Mouse (Mus musculus) kidney, adult 2 months (tissue): ENCODE results near the gene Atxn7l2. TPM values are rescaled to one million over a fixed set of nuclear protein-coding genes. Genes with fewer than 3 reads are reported as not detected.

Experiments used
- DNase-seq: peaks from one replicate; pipeline ENCODE4 v3.0.0; 2021
- H3K27ac ChIP-seq: fragments of 200-500 bp; 2 replicates; pipeline ENCODE4 v1.5.1; 2012; ENCODE audit warnings: low read depth, low read length, control low read depth, inconsistent platforms; ENCODE audit not compliant: insufficient read depth
- H3K27me3 ChIP-seq: fragments of 200-500 bp; replicated peaks from 2 replicates; pipeline ENCODE4 v1.6.1; 2012; ENCODE audit warnings: mild to moderate bottlenecking, moderate library complexity, low read length, inconsistent platforms; ENCODE audit not compliant: control insufficient read depth, insufficient read depth
- H3K36me3 ChIP-seq: fragments of 200-500 bp; 2 replicates; pipeline ENCODE4 v1.6.1; 2012; ENCODE audit warnings: mild to moderate bottlenecking, moderate library complexity, low read length, inconsistent platforms; ENCODE audit not compliant: control insufficient read depth, insufficient read depth
- H3K4me1 ChIP-seq: fragments of 200-500 bp; 2 replicates; pipeline ENCODE4 v1.6.1; 2011; ENCODE audit warnings: low read length; ENCODE audit not compliant: control insufficient read depth, insufficient read depth
- H3K4me3 ChIP-seq: fragments of 200-500 bp; 2 replicates; pipeline ENCODE4 v1.5.1; 2011; ENCODE audit warnings: mild to moderate bottlenecking, low read depth, low read length, control low read depth; ENCODE audit not compliant: insufficient read depth
- CTCF ChIP-seq: fragments of 200-500 bp; conservative IDR thresholded peaks from 2 replicates; pipeline ENCODE4 v1.5.1; 2011; ENCODE audit warnings: low read depth, mild to moderate bottlenecking, control low read depth, low read length, moderate library complexity, mixed read lengths; ENCODE audit not compliant: insufficient read depth, insufficient read length
- POLR2A ChIP-seq: fragments of 200-500 bp; IDR thresholded peaks from one replicate; pipeline ENCODE4 v1.6.1; 2011; ENCODE audit warnings: low read depth, low read length, control low read depth
- WGBS: fragments of 180-500 bp; shearing (Covaris S2); methylation state at CpG from one replicate; pipeline ENCODE4 v1.1.7; 2018; 5-methylcytosine and 5-hydroxymethylcytosine counted together
- polyA plus RNA-seq: library from polyadenylated mRNA; depleted of rRNA; stranded (reverse); fragments of >200 nt; gene quantifications from 2 replicates; pipeline ENCODE4 v1.2.3, GENCODE M21; 2012

Gene Atxn7l2
- polyA plus RNA-seq, 1 experiment, result 23.1 TPM

GRCm38 (mm10) chr3:108197066-108197497 lies 13.7 kb downstream of the Atxn7l2 start:
- 36% methylated on average over 14 of the region's 14 CpGs for WGBS
- H3K4me3 ChIP-seq, result no peak overlapping the region
- no peak for TF ChIP-seq CTCF
- no peak for TF ChIP-seq POLR2A
- DNase-seq, result no peak
- no peak overlapping the region for H3K27ac ChIP-seq
- peaks cover 7% of the 10 kb centered on the region; the same call in 1 of the 2 replicates for H3K4me1 ChIP-seq
- no peaks in the 10 kb centered on the region for H3K27me3 ChIP-seq
- H3K36me3 ChIP-seq, result no peaks in the 10 kb centered on the region

DNA sequence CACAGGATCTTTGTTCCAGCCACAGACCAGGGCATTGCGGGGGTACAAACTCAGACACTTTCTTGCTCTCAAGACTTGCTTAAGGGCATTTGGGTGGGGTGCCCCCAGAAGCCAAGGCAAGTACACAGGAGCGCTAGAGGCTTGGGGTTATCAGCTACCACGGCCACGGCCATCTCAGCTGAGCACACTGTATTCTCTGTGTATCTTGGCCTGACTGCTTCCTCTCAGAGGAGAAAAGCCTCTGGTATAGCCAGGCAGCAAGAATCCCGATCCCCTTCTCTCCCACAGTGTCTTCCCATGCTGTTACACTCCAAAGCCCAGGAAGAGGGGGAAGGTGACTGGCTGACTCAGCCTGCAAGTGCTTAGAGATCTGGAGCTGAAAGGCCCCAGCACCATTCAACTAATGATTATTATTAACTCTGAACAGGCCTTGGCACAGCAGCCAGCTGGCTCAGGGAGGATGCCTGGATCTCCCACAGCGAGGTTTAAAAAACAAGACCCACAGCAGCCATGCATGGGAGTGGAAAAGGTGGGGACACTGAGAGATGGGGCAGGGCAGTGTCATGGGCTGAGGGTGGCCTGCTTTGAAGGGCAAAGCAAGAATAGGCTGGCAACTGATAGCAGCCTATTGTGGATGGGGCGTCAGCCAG lies 14.7 kb downstream of the Atxn7l2 start:
- H3K27me3 ChIP-seq, result no peaks in the 10 kb centered on the region
- 80% methylated on average over 7 of the region's 7 CpGs for WGBS
- TF ChIP-seq CTCF (no peak), POLR2A (no peak)
- H3K27ac ChIP-seq, result no peak overlapping the region
- no peaks in the 10 kb centered on the region for H3K36me3 ChIP-seq
- no peak overlapping the region for H3K4me3 ChIP-seq
- H3K4me1 ChIP-seq, result peaks cover 7% of the 10 kb centered on the region; the same call in 1 of the 2 replicates
- no peak for DNase-seq

GRCm38 (mm10) chr3:108195287-108195686 lies 15.4 kb downstream of the Atxn7l2 start:
- WGBS, result 81% methylated on average over 4 of the region's 4 CpGs
- no peak overlapping the region for H3K27ac ChIP-seq
- H3K27me3 ChIP-seq, result no peaks in the 10 kb centered on the region
- DNase-seq, result no peak
- TF ChIP-seq POLR2A, result no peak
- TF ChIP-seq CTCF, result no peak
- no peak overlapping the region for H3K4me3 ChIP-seq
- H3K4me1 ChIP-seq, result peaks cover 7% of the 10 kb centered on the region; the same call in 1 of the 2 replicates
- H3K36me3 ChIP-seq, result no peaks in the 10 kb centered on the region

- DNase-seq, result no peak
- Histone ChIP-seq H3K4me1 (peaks cover 7% of the 10 kb centered on the region; the same call in 1 of the 2 replicates), H3K4me3 (no peak overlapping the region), H3K36me3 (no peaks in the 10 kb centered on the region), H3K27ac (no peak overlapping the region), H3K27me3 (no peaks in the 10 kb centered on the region)
- 80% methylated on average over 4 of the region's 4 CpGs for WGBS
- TF ChIP-seq CTCF, result no peak
- TF ChIP-seq POLR2A, result no peak
Observed at GRCm38 (mm10) chr3:108193686-108194085, 17.0 kb downstream of the Atxn7l2 start.

DNA sequence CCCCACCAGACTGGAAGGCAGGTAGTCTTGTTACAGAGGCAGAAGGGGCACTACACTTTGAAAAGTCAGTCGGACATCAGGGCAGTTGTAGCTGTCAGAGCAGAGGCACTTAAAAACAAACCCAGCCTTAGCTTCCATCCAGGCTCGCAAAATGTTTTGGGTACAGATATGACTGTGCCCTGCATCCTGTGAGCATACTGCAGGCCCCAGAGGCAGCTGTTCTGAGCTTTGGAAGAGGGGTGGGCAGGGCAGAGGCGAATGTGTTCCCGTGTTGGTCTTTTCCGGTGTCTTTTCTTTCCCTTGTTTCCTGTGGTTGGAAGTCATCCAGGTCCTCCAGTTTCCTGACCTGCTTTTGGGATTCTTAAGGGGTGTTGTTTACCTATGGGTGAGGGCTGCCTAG lies 20.8 kb downstream of the Atxn7l2 start:
- 59% methylated on average over 5 of the region's 5 CpGs for WGBS
- TF ChIP-seq POLR2A (no peak), CTCF (no peak)
- Histone ChIP-seq H3K4me1 (peaks cover 4% of the 10 kb centered on the region; the same call in 1 of the 2 replicates), H3K4me3 (no peak overlapping the region), H3K27me3 (no peaks in the 10 kb centered on the region), H3K27ac (no peak overlapping the region), H3K36me3 (no peaks in the 10 kb centered on the region)
- DNase-seq, result no peak

DNA sequence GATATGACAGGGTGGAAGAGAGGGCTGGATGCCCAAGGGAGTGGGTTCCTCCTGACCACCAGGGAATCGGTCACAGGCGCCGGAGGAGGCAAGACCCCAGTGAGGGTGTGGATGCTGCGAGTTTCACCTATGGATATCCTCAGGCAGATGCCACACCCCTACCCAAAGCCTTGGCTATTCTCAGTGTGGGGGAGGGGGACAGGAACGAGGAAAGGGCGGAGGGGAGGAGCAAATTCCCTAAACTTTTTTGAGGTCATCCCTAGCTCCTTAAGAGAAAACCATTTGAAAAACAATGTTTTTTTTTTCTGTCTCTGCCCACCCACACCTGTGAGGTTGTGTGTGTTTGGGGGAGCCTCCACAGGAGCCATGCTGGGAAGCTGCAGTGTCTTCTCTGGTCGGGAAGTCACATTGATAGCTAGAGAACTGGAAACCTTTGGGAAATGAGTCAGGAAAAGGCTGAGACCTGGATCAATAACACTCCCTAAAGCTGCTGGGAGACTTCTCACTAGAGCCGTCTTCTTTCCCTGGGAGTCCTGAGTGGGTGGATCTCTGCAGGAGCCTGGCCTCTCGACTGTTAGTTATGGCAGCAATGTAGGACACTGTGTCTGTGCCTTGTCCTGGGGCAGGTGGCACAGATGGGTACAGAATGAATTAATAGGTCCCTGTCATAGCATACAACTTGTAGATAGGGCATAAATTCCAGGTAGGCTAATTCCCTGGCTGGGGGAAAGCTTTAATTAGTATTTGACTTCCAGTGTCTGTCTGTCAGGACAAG lies 21.8 kb downstream of the Atxn7l2 start:
- Histone ChIP-seq H3K4me3 (no peak overlapping the region), H3K27me3 (no peaks in the 10 kb centered on the region), H3K36me3 (no peaks in the 10 kb centered on the region), H3K27ac (no peak overlapping the region), H3K4me1 (peaks cover 4% of the 10 kb centered on the region; the same call in 1 of the 2 replicates)
- WGBS, result 85% methylated on average over 9 of the region's 9 CpGs
- TF ChIP-seq POLR2A (no peak), CTCF (no peak)
- DNase-seq, result no peak

DNA sequence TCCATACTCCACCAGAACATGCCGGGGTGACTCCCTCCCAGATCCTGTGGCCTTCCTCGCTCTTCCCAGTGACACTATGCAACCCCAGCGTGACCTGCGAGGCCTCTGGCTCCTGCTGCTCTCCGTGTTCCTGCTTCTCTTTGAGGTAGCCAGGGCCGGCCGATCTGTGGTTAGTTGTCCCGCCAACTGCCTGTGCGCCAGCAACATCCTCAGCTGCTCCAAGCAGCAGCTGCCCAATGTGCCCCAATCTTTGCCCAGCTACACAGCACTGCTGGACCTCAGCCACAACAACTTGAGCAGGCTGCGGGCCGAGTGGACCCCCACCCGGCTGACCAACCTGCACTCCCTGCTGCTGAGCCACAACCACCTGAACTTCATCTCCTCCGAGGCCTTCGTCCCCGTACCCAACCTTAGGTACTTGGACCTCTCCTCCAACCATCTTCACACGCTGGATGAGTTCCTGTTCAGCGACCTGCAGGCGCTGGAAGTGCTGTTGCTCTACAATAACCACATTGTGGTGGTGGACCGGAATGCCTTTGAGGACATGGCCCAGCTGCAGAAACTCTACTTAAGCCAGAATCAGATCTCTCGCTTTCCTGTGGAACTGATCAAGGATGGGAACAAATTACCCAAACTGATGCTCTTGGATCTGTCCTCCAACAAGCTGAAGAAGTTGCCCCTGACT lies 23.5 kb downstream of the Atxn7l2 start:
- Histone ChIP-seq H3K27ac (no peak overlapping the region), H3K4me3 (peak overlapping the region; percentile 71), H3K4me1 (peaks cover 4% of the 10 kb centered on the region; the same call in 1 of the 2 replicates), H3K36me3 (no peaks in the 10 kb centered on the region), H3K27me3 (no peaks in the 10 kb centered on the region)
- TF ChIP-seq POLR2A, result no peak
- no peak for TF ChIP-seq CTCF
- WGBS, result 79% methylated on average over 20 of the region's 20 CpGs
- no peak for DNase-seq
